Mouse (Mus musculus) intestine, embryonic 14.5 days (tissue): Measurements from ENCODE around the gene Rab42. TPM values are rescaled to one million over a fixed set of nuclear protein-coding genes. Genes with fewer than 3 reads are reported as not detected.
A peak's percentile ranks its signal among the peaks of the same experiment; 100 is the strongest.
"Not testable (repeated sequence)": the region's sequence is repeated elsewhere in the genome, so short reads cannot be mapped to it uniquely, and the experiment has no call there.

Experiments
- ATAC-seq: fragments of 200-750 bp; cut with Nextera tagmentation; replicated peaks from 2 replicates; pipeline ENCODE4 v1.8.0; 2017; ENCODE audit warnings: low read depth, moderate number of reproducible peaks, moderate TSS enrichment, moderate library complexity; ENCODE audit not compliant: low FRiP score, low TSS enrichment
- DNase-seq: peaks from one replicate; pipeline ENCODE4 v3.0.0-alpha.2; 2018; ENCODE audit warnings: low spot score
- H3K27ac ChIP-seq: fragments of 300-500 bp; sonication (generic); 2 replicates; pipeline ENCODE4 v1.5.1; 2014; ENCODE audit warnings: low read depth, mild to moderate bottlenecking, control low read depth
- H3K27me3 ChIP-seq: fragments of 300-500 bp; sonication (generic); replicated peaks from 2 replicates; pipeline ENCODE4 v1.6.1; 2014; ENCODE audit warnings: low read length, control low read depth; ENCODE audit not compliant: control insufficient read depth, insufficient read depth
- H3K36me3 ChIP-seq: fragments of 300-500 bp; sonication (generic); 2 replicates; pipeline ENCODE4 v1.6.1; 2014; ENCODE audit warnings: low read length, control low read depth; ENCODE audit not compliant: control insufficient read depth, insufficient read depth
- H3K4me1 ChIP-seq: fragments of 300-500 bp; sonication (generic); replicated peaks from 2 replicates; pipeline ENCODE4 v1.6.1; 2014; ENCODE audit warnings: low read length, control low read depth, mixed read lengths; ENCODE audit not compliant: control insufficient read depth, insufficient read depth
- H3K4me2 ChIP-seq: fragments of 300-500 bp; sonication (generic); 2 replicates; pipeline ENCODE4 v1.6.1; 2014; ENCODE audit warnings: low read length
- H3K4me3 ChIP-seq: fragments of 300-500 bp; sonication (generic); 2 replicates; pipeline ENCODE4 v1.5.1; 2014; ENCODE audit warnings: low read depth, low read length, control low read depth, mixed read lengths
- H3K9ac ChIP-seq: fragments of 300-500 bp; sonication (generic); 2 replicates; pipeline ENCODE4 v1.6.1; 2014; ENCODE audit warnings: mild to moderate bottlenecking, low read length
- H3K9me3 ChIP-seq: fragments of 300-500 bp; sonication (generic); 2 replicates; pipeline ENCODE4 v1.6.1; 2016; ENCODE audit warnings: low read length, control low read depth; ENCODE audit not compliant: control insufficient read depth
- WGBS: fragments of 180-500 bp; shearing (Covaris S2); extraction: QIAGEN DNeasy Blood & Tissue Kit; methylation state at CpG from one replicate; pipeline ENCODE4 v1.1.7; 2014; 5-methylcytosine and 5-hydroxymethylcytosine counted together
- polyA plus RNA-seq: library from polyadenylated mRNA; unstranded; fragments of >200 nt; fragmentation: Nextera tagmentation; extraction: Ambion mirVana; gene quantifications from 2 replicates; pipeline ENCODE4 v1.2.1, GENCODE M21; 2014

Rab42 gene
- polyA plus RNA-seq, 1 experiment from 2014 or later, result 1.6 TPM

- under 1% methylated on average over 15 of the region's 15 CpGs for WGBS
- peak overlapping the region; percentile 87 for H3K4me3 ChIP-seq
- no peaks in the 10 kb centered on the region for H3K9me3 ChIP-seq
- peak overlapping the region; percentile 88 for H3K27ac ChIP-seq
- DNase-seq (no peak), ATAC-seq (no peak)
- peak overlapping the region; percentile 91 for H3K4me2 ChIP-seq
- peaks cover 45% of the 10 kb centered on the region for H3K36me3 ChIP-seq
- H3K27me3 ChIP-seq, result no peaks in the 10 kb centered on the region
- H3K9ac ChIP-seq, result peak overlapping the region; percentile 96
- peaks cover 8% of the 10 kb centered on the region; the same call in 1 of the 2 replicates for H3K4me1 ChIP-seq
These were observed 6.1 kb upstream of the Rab42 start for GRCm38 (mm10) chr4:132309140-132309848.

DNA sequence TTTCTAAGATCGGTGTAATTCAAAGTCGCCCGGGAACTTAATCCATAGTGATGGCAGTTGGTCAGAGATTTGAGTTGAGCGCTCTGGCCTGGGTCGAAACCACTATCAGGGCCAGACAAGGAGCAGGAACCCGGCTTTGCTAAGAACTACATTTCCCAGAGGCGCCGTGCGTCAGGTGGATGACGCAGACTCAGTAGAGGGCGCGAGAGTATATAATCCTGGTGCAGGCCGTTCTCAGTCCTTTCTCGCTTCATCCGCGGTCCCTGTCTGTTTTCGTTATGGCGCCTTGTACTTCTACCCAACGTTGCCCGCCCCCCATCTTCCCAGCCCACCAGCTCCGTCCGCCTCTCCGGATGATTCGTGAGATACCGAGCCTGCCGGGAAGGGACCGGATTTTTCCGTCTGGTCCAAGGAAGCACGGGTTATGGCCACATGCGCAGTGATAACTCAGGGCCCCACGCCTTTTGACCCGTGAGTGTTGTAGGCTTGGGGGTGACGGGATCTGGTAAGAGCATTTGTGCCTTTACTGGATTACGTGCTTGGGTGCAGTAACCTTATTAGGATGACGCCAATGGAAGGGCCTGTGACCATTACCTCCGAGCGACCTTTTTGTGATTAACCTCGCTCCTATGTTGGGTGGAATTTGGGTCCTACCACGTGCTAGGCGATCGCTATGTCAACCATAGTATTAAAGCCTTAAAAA lies 5.4 kb upstream of the Rab42 start:
- peaks cover 8% of the 10 kb centered on the region; the same call in 1 of the 2 replicates for H3K4me1 ChIP-seq
- DNase-seq (peak; percentile 95), ATAC-seq (peak; percentile 87)
- peak overlapping the region; percentile 91 for H3K4me2 ChIP-seq
- peaks cover 38% of the 10 kb centered on the region for H3K36me3 ChIP-seq
- H3K27ac ChIP-seq, result peak overlapping the region; percentile 88
- WGBS, result under 1% methylated on average over 41 of the region's 41 CpGs
- peak overlapping the region; percentile 96 for H3K9ac ChIP-seq
- peak overlapping the region; percentile 87 for H3K4me3 ChIP-seq
- no peaks in the 10 kb centered on the region for H3K9me3 ChIP-seq
- H3K27me3 ChIP-seq, result no peaks in the 10 kb centered on the region

DNA sequence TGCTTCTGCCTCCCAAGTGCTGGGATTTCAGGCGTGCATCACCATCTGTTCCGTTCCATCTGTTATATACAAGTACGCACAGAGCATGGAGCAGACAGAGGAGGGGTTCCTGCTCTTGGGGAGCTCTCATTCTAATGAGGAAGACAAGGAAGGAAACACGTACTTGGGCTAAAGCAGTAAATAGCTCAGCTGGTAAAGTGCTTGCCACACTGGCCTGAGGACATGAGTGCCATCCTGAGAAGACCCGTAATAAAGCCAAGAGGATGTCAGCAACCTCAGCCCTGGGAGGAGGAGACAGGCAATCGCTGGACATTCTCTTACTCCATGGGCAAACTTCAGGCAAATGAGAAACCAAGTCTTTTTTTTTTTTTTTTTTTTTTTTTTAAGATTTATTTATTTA lies 2.8 kb upstream of the Rab42 start:
- Histone ChIP-seq H3K9me3 (no peaks in the 10 kb centered on the region), H3K27me3 (no peaks in the 10 kb centered on the region), H3K27ac (no peak overlapping the region), H3K4me2 (no peak overlapping the region), H3K9ac (no peak overlapping the region), H3K4me3 (no peak overlapping the region), H3K36me3 (peaks cover 15% of the 10 kb centered on the region), H3K4me1 (peaks cover 8% of the 10 kb centered on the region; the same call in 1 of the 2 replicates)
- no peak for DNase-seq
- ATAC-seq, result no peak
- WGBS, result 81% methylated on average over 6 of the region's 6 CpGs

DNA sequence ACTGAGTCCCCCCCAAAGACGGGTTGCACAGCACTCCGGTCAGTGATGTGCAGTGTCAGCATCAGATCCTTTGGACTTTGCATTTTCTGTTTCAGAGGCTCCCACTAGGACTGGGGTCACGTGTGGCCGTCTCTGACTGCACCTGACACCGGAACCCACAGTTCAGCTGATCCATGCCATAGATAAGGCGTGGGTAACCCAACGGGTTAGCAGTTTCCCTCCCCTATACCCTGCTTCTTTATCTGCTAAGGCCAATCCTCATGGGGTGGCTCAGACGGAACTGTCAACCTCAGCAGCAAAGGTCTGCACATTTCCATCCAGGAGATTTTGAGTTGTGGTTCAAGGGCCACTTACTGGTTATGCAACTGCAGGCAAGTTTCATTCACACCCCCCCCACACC lies 2.1 kb upstream of the Rab42 start:
- DNase-seq (no peak), ATAC-seq (no peak)
- no peak overlapping the region for H3K4me2 ChIP-seq
- H3K27ac ChIP-seq, result no peak overlapping the region
- H3K36me3 ChIP-seq, result peaks cover 8% of the 10 kb centered on the region
- H3K9ac ChIP-seq, result no peak overlapping the region
- H3K9me3 ChIP-seq, result no peaks in the 10 kb centered on the region
- peaks cover 8% of the 10 kb centered on the region; the same call in 1 of the 2 replicates for H3K4me1 ChIP-seq
- WGBS, result 85% methylated on average over 8 of the region's 8 CpGs
- H3K27me3 ChIP-seq, result no peaks in the 10 kb centered on the region
- H3K4me3 ChIP-seq, result no peak overlapping the region

DNA sequence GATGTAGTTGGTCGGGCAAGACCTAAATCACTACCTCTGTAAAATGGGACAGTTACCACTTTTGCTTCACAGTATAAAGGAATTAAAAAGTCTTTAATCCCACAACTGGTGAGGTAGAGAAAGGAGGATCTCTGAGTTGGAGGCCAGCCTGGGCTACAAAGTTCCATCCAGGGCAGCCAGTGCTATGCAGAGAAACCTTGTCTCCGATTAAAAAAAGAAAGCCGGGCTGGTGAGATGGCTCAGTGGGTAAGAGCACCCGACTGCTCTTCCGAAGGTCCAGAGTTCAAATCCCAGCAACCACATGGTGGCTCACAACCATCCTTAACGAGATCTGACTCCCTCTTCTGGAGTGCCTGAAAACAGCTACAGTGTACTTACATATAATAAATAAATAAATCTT lies 299 bp upstream of the Rab42 start:
- H3K4me1 ChIP-seq, DNase-seq, H3K9me3 ChIP-seq, ATAC-seq, H3K27me3 ChIP-seq, H3K36me3 ChIP-seq: not testable (repeated sequence)
- peak overlapping the region; percentile 45 for H3K4me3 ChIP-seq
- peak overlapping the region; percentile 48; the same call in 1 of the 2 replicates for H3K9ac ChIP-seq
- peak overlapping the region; percentile 16; the same call in 1 of the 2 replicates for H3K27ac ChIP-seq
- H3K4me2 ChIP-seq, result peak overlapping the region; percentile 68
- WGBS, result 36% methylated on average over 6 of the region's 6 CpGs

GRCm38 (mm10) chr4:132301965-132302938 lies 933 bp downstream of the Rab42 start:
- Histone ChIP-seq H3K9me3 (no peaks in the 10 kb centered on the region), H3K27ac (no peak overlapping the region)

DNA sequence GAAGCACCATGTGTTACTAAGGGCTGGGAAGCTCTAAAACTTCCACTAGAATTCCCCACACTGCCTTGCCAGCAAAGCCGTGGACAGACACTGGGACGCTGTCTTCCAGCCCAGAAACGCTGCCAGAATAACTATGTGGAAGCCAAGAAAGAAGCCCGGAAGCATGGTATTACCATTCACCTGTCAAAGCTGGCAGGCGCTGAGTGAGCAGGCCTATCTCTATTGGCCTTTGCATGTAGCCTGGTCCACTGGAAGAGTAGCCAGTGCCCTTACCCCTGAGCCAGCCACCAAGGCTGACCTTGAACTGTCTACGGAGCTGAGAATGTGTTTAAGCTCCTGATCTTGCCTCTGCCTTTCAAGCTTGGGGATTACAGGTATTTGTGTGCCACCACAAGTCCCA lies 1.7 kb downstream of the Rab42 start:
- no peaks in the 10 kb centered on the region for H3K27me3 ChIP-seq
- DNase-seq (no peak), ATAC-seq (no peak)
- WGBS, result 75% methylated on average over 6 of the region's 6 CpGs
- H3K9ac ChIP-seq, result no peak overlapping the region
- no peaks in the 10 kb centered on the region for H3K9me3 ChIP-seq
- H3K4me1 ChIP-seq, result no peaks in the 10 kb centered on the region
- no peak overlapping the region for H3K27ac ChIP-seq
- no peak overlapping the region for H3K4me2 ChIP-seq
- no peak overlapping the region for H3K4me3 ChIP-seq
- no peaks in the 10 kb centered on the region for H3K36me3 ChIP-seq

More at GRCm38 (mm10) chr4:132301965-132302938, 933 bp downstream of the Rab42 start:
- DNase-seq, result no peak
- Histone ChIP-seq H3K4me1 (no peaks in the 10 kb centered on the region), H3K4me3 (peak overlapping the region; percentile 45), H3K9ac (peak overlapping the region; percentile 48), H3K27me3 (no peaks in the 10 kb centered on the region), H3K36me3 (no peaks in the 10 kb centered on the region), H3K4me2 (peak overlapping the region; percentile 68)
- ATAC-seq, result no peak
- WGBS, result 65% methylated on average over 16 of the region's 16 CpGs

GRCm38 (mm10) chr4:132299849-132300248 lies 3.3 kb downstream of the Rab42 start:
- Histone ChIP-seq H3K9me3 (no peaks in the 10 kb centered on the region), H3K4me2 (no peak overlapping the region), H3K9ac (no peak overlapping the region), H3K27ac (no peak overlapping the region), H3K36me3 (no peaks in the 10 kb centered on the region), H3K27me3 (no peaks in the 10 kb centered on the region), H3K4me3 (no peak overlapping the region), H3K4me1 (no peaks in the 10 kb centered on the region)
- no peak for DNase-seq
- 75% methylated on average over 1 of the region's 1 CpGs for WGBS
- ATAC-seq, result no peak
